Comparison of ENCODE assay signal across 9 mouse cellular contexts in the genomic region with DNA sequence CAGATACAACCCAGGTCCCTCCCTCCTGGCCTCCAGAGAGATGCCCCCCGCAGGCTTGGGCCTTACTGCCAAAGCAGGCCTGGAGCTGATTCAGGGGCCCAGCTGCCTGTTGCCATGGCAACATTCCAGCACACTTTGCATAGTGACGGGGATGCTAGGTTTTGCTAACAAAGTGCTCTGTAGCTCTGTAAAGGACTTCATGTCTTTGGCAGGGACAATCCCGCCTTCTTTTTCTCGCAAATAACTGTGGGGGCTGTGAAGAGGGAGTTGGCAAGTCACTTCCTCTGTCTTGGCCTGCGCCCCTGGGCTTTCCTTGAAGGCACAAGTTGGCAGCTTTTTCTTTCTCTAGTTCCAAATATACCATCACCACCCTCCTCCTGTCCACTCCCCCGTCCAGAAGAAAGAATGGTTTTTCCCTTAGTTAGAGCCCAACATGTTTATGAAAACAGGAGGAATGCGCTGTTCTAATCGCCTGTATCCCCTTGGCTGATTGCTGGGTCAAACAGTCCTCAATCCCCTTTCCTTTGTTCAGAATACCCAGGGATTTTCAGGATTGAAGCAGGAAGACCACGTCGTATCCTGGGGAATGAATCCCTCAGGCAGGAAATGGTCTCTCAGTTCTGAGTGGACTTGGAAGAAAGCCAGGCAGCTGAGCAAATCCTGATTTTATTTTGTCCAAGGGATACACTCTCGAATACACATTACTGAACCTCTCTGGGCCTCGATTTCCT.
A peak's percentile ranks its signal among the peaks of the same experiment; 100 is the strongest.
DNase-seq lines count a peak whose midpoint lies in the region; ATAC-seq and TF ChIP-seq lines count a peak whose summit lies in the region.
"Had no signal": no experiment of that assay in that cellular context is flagged by ENCODE, and none has a peak within 500 bp of the region (broad histone marks: within the 10 kb centered on the region; RNA-seq: fewer than 3 reads in every experiment).

No protein-coding gene starts in this region.

- peak overlapping the region; percentile 70 for H3K27ac ChIP-seq in forebrain, postnatal 0 days (ENCODE audit: low read depth, low read length)
- peak overlapping the region; percentile 65 for H3K27ac ChIP-seq in midbrain, embryonic 13.5 days
- H3K27ac ChIP-seq: liver, embryonic 15.5 days had no signal

- no peak for TF ChIP-seq CTCF in forebrain, postnatal 0 days (IDR thresholded peaks at IDR 0.05; ENCODE audit: low read depth)

- no peak overlapping the region for H3K4me2 ChIP-seq in forebrain, postnatal 0 days (ENCODE audit: low read depth)
- H3K4me2 ChIP-seq in midbrain, embryonic 13.5 days (replicated peaks) = no peak overlapping the region
- H3K4me2 ChIP-seq: liver, embryonic 15.5 days had no signal

- H3K9ac ChIP-seq in forebrain, postnatal 0 days = no peak overlapping the region
- no peak overlapping the region for H3K9ac ChIP-seq in midbrain, embryonic 13.5 days (replicated peaks)
- H3K9ac ChIP-seq: liver, embryonic 15.5 days had no signal

- no peak overlapping the region for H3K4me3 ChIP-seq in forebrain, postnatal 0 days (ENCODE audit: low read depth, low read length)
- no peak overlapping the region for H3K4me3 ChIP-seq in midbrain, embryonic 13.5 days (replicated peaks)
- H3K4me3 ChIP-seq: liver, embryonic 15.5 days had no signal

- DNase-seq in A20 (ENCODE audit: low read depth, low spot score) = peak; percentile 3
- DNase-seq in cerebellum, adult 18-20 months = peak; percentile 47 to 50
- DNase-seq in forebrain, postnatal 0 days = peak; percentile 81
- DNase-seq in left cerebral cortex, adult 18-20 months (ENCODE audit: low spot score in 2 of 2) = peak; percentile 50 to 67
- DNase-seq in testis, postnatal 10 days (ENCODE audit: low spot score) = peak; percentile 55
- DNase-seq in thymus, postnatal 36 days = no peak

- H3K27me3 ChIP-seq in forebrain, postnatal 0 days (ENCODE audit: insufficient read depth, low read length) = no peaks in the 10 kb centered on the region
- H3K27me3 ChIP-seq in midbrain, embryonic 13.5 days = peaks cover 41% of the 10 kb centered on the region; the same call in 1 of the 2 replicates

- no peaks in the 10 kb centered on the region for H3K9me3 ChIP-seq in forebrain, postnatal 0 days (ENCODE audit: low read length)
- no peaks in the 10 kb centered on the region for H3K9me3 ChIP-seq in midbrain, embryonic 13.5 days
- H3K9me3 ChIP-seq: liver, embryonic 15.5 days had no signal

- WGBS in forebrain, postnatal 0 days = 30% methylated on average over 12 of the region's 12 CpGs
- 34% methylated on average over 12 of the region's 12 CpGs for WGBS in midbrain, embryonic 13.5 days

- peak; percentile 93 for ATAC-seq in forebrain, postnatal 0 days
- peak; percentile 12 to 29; a peak in 2 of 4 replicates for ATAC-seq in hematopoietic stem cell, adult 5-6 weeks (replicated peaks in 1 of 2; ENCODE audit: insufficient read depth in 1 of 2, low FRiP score in 2 of 2, low TSS enrichment in 1 of 2, low read depth in 1 of 2, poor library complexity in 2 of 2, severe bottlenecking in 2 of 2)
- peak; percentile 88 for ATAC-seq in midbrain, embryonic 13.5 days

- H3K36me3 ChIP-seq in forebrain, postnatal 0 days (ENCODE audit: insufficient read depth) = no peaks in the 10 kb centered on the region
- H3K36me3 ChIP-seq in midbrain, embryonic 13.5 days = no peaks in the 10 kb centered on the region
- H3K36me3 ChIP-seq: liver, embryonic 15.5 days had no signal

- no peaks in the 10 kb centered on the region for H3K4me1 ChIP-seq in forebrain, postnatal 0 days (ENCODE audit: insufficient read depth)
- peaks cover 10% of the 10 kb centered on the region for H3K4me1 ChIP-seq in midbrain, embryonic 13.5 days (replicated peaks)
- H3K4me1 ChIP-seq: liver, embryonic 15.5 days had no signal

Comparison
In these comparisons a context has a peak if more than half of its experiments do, and no peak if none do; other contexts are left out.
1. DNase-seq: peak in A20 (single experiment), cerebellum, adult 18-20 months (2 of 2), forebrain, postnatal 0 days (single experiment), left cerebral cortex, adult 18-20 months (2 of 2) and testis, postnatal 10 days (single experiment); none in thymus, postnatal 36 days (0 of 2).
2. ATAC-seq: peak in every context shown above with its lines; median percentile 93 in forebrain, postnatal 0 days; 88 in midbrain, embryonic 13.5 days; 20 in hematopoietic stem cell, adult 5-6 weeks.